12 mouse cellular contexts compared by ENCODE assay signal in the genomic region with DNA sequence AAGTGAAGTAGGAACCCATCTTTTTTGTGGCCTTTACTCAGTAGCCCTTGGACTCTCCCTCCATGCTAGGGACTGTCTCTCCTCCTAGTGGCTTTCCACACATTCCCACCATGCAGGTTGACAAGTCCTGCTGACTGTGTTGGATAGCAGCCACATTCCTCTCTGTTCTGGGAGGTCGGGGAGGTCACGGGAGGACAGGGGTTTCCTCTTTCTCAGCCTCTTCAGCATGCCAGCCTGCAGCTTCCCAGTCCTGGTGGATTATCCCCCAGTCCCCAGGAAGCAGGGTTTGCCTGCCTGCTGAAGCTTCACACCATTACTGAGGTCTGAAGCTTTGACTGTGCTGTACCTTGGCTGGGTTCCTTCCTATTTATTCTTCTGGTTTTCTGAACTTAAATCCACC. TPM values are rescaled to one million over a fixed set of nuclear protein-coding genes. Genes with fewer than 3 reads are reported as not detected.
DNase-seq lines count a peak whose midpoint lies in the region; ATAC-seq and TF ChIP-seq lines count a peak whose summit lies in the region.
"Had no signal": no experiment of that assay in that cellular context is flagged by ENCODE, and none has a peak within 500 bp of the region (broad histone marks: within the 10 kb centered on the region; RNA-seq: fewer than 3 reads in every experiment).

No protein-coding gene starts in this region.

- no peak overlapping the region for H3K27ac ChIP-seq in midbrain, embryonic 11.5 days (ENCODE audit: low read depth, low read length)
- no peak overlapping the region for H3K27ac ChIP-seq in midbrain, embryonic 15.5 days
- H3K27ac ChIP-seq in embryonic facial prominence, embryonic 10.5 days (replicated peaks), result peak overlapping the region; percentile 52; the same call in 1 of the 2 replicates
- 0 out of 2 replicates have a peak overlapping the region, but pooled peaks have one; percentile 32 for H3K27ac ChIP-seq in olfactory bulb, adult 2 months (ENCODE audit: insufficient read depth, low read depth, low read length)
- H3K27ac ChIP-seq: left cerebral cortex, adult 2 months had no signal

- peaks cover 4% of the 10 kb centered on the region; the same call in 1 of the 2 replicates for H3K9me3 ChIP-seq in midbrain, embryonic 11.5 days (ENCODE audit: control insufficient read depth, low read length)
- H3K9me3 ChIP-seq in midbrain, embryonic 15.5 days, result 0 out of 2 replicates have a peak, but pooled peaks cover 4% of the 10 kb centered on the region
- H3K9me3 ChIP-seq in embryonic facial prominence, embryonic 10.5 days, result peaks cover 5% of the 10 kb centered on the region; the same call in 1 of the 2 replicates

- no peak overlapping the region for H3K9ac ChIP-seq in midbrain, embryonic 11.5 days (ENCODE audit: low read length)
- no peak overlapping the region for H3K9ac ChIP-seq in midbrain, embryonic 15.5 days

- H3K36me3 ChIP-seq in midbrain, embryonic 11.5 days (ENCODE audit: control insufficient read depth, insufficient read depth, low read length), result no peaks in the 10 kb centered on the region
- H3K36me3 ChIP-seq in midbrain, embryonic 15.5 days (replicated peaks), result no peaks in the 10 kb centered on the region
- no peaks in the 10 kb centered on the region for H3K36me3 ChIP-seq in embryonic facial prominence, embryonic 10.5 days (replicated peaks)

- 0 out of 2 replicates have a peak, but pooled peaks cover 2% of the 10 kb centered on the region for H3K4me1 ChIP-seq in midbrain, embryonic 11.5 days (ENCODE audit: control insufficient read depth, insufficient read depth, low read length)
- H3K4me1 ChIP-seq in midbrain, embryonic 15.5 days, result no peaks in the 10 kb centered on the region
- H3K4me1 ChIP-seq in embryonic facial prominence, embryonic 10.5 days, result peaks cover 36% of the 10 kb centered on the region
- H3K4me1 ChIP-seq in olfactory bulb, adult 2 months (ENCODE audit: control insufficient read depth, insufficient read depth, low read length), result peaks cover 24% of the 10 kb centered on the region

- WGBS in midbrain, embryonic 11.5 days, result 13% methylated on average over 2 of the region's 2 CpGs
- WGBS in midbrain, embryonic 15.5 days, result 13% methylated on average over 2 of the region's 2 CpGs
- 6% methylated on average over 2 of the region's 2 CpGs for WGBS in embryonic facial prominence, embryonic 10.5 days
- WGBS in olfactory bulb, adult 2 months, result 24% methylated on average over 2 of the region's 2 CpGs

- no peak for TF ChIP-seq CTCF in olfactory bulb, adult 2 months (IDR thresholded peaks at IDR 0.05; ENCODE audit: insufficient read depth, low read depth, low read length)

- no peaks in the 10 kb centered on the region for H3K27me3 ChIP-seq in midbrain, embryonic 11.5 days (ENCODE audit: control insufficient read depth, insufficient read depth, low read length)
- H3K27me3 ChIP-seq in midbrain, embryonic 15.5 days (replicated peaks), result no peaks in the 10 kb centered on the region
- no peaks in the 10 kb centered on the region for H3K27me3 ChIP-seq in embryonic facial prominence, embryonic 10.5 days (replicated peaks; ENCODE audit: low read depth, poor library complexity, severe bottlenecking)

- H3K4me3 ChIP-seq in midbrain, embryonic 11.5 days (ENCODE audit: low read depth, low read length), result no peak overlapping the region
- no peak overlapping the region for H3K4me3 ChIP-seq in midbrain, embryonic 15.5 days
- no peak overlapping the region for H3K4me3 ChIP-seq in embryonic facial prominence, embryonic 10.5 days
- H3K4me3 ChIP-seq in olfactory bulb, adult 2 months (ENCODE audit: insufficient read depth, low read depth, low read length), result no peak overlapping the region
- H3K4me3 ChIP-seq: left cerebral cortex, adult 2 months had no signal

- peak; percentile 53 to 57 for DNase-seq in heart, adult 18-20 months
- no peak for DNase-seq in heart, adult 8-10 months (ENCODE audit: low spot score)
- peak; percentile 81 for DNase-seq in midbrain, embryonic 11.5 days (ENCODE audit: low spot score, missing footprints)
- peak; percentile 41 for DNase-seq in embryonic facial prominence, embryonic 10.5 days (ENCODE audit: low spot score)
- DNase-seq in spleen, postnatal 36 days (ENCODE audit: low spot score in 2 of 2), result no peak
- DNase-seq in layer of hippocampus, postnatal 36 days, result no peak
- DNase-seq: adrenal gland, postnatal 36 days had no signal

- H3K4me2 ChIP-seq in midbrain, embryonic 11.5 days, result no peak overlapping the region
- H3K4me2 ChIP-seq in midbrain, embryonic 15.5 days, result no peak overlapping the region
- H3K4me2 ChIP-seq: liver, embryonic 11.5 days had no signal

- no peak for TF ChIP-seq POLR2A in olfactory bulb, adult 2 months (IDR thresholded peaks at IDR 0.05; ENCODE audit: insufficient read depth, low read depth, low read length)

- ATAC-seq in midbrain, embryonic 11.5 days (ENCODE audit: low FRiP score), result no peak
- no peak for ATAC-seq in midbrain, embryonic 15.5 days (replicated peaks)
- ATAC-seq: CD4-positive, CD25-positive, alpha-beta regulatory T cell, adult 4 months had no signal

RNA-seq across cellular contexts. Expression of a gene that starts 29.7 kb away (rescaled TPM):
- 10 to 100 TPM; 12.2 to 12.7 TPM for total RNA-seq in heart, adult 18-20 months (2021)
- total RNA-seq in heart, adult 8-10 months (2022), result 10 to 100 TPM; 12.4 to 17.7 (median 16.4) TPM
- polyA plus RNA-seq in midbrain, embryonic 11.5 days (2014; fragmentation: Nextera tagmentation; extraction: Ambion mirVana), result 5.8 and 7.4 TPM in 2 replicates
- 18.1 and 18.2 TPM in 2 replicates for polyA plus RNA-seq in midbrain, embryonic 15.5 days (2015; fragmentation: Nextera tagmentation; extraction: Ambion mirVana)
- 5.1 and 6.8 TPM in 2 replicates for polyA plus RNA-seq in embryonic facial prominence, embryonic 10.5 days (2016; fragmentation: Nextera tagmentation; extraction: Ambion mirVana)
- polyA plus RNA-seq in olfactory bulb, adult 2 months (2012; ENCODE audit: insufficient read depth, insufficient read length, low replicate concordance, missing spikeins), result 127 TPM in 1 of 2 replicates, not detected in the other
- 100 to 1,000 TPM; 113 to 117 TPM for total RNA-seq in layer of hippocampus, postnatal 36 days (2021)

Comparison
In these comparisons a context has a peak if more than half of its experiments do, and no peak if none do; other contexts are left out.
1. DNase-seq: peak in heart, adult 18-20 months (2 of 2), midbrain, embryonic 11.5 days (single experiment) and embryonic facial prominence, embryonic 10.5 days (single experiment); none in heart, adult 8-10 months (single experiment), spleen, postnatal 36 days (0 of 2) and layer of hippocampus, postnatal 36 days (0 of 2).
2. H3K27ac ChIP-seq: peak in embryonic facial prominence, embryonic 10.5 days (single experiment) and olfactory bulb, adult 2 months (single experiment); none in midbrain, embryonic 11.5 days (single experiment) and midbrain, embryonic 15.5 days (single experiment).